Mouse (Mus musculus) megakaryocyte, adult 5-6 weeks (primary cell): ENCODE results near the gene Hmga1b. TPM values are rescaled to one million over a fixed set of nuclear protein-coding genes. Genes with fewer than 3 reads are reported as not detected.

ENCODE experiments used
- total RNA-seq, 2 experiments: library from RNA; stranded (forward) in 1 of 2; stranded (reverse) in 1 of 2; fragments of 153-499, 151-499 nt in 1 of 2; fragments of 221-1000, 200-1000 nt in 1 of 2; gene quantifications; 2 replicates each; pipeline versions ENCODE4 v1.2.3 to v1.2.4; 2015 to 2017

The Hmga1b gene
- total RNA-seq, 2 experiments from 2014 or later: 8.8 to 11.9 TPM

Other genes starting within 250 kb of the Hmga1b start
- not detected in 2 replicates for gene Gcgr, start 232.1 kb upstream of the Hmga1b start, total RNA-seq (2015)
- not detected in 2 replicates for gene Gcgr, start 232.1 kb upstream of the Hmga1b start, total RNA-seq (2017)
- gene Mcrip1, start 213.1 kb upstream of the Hmga1b start, total RNA-seq (2015): 79.7 and 83.0 TPM in 2 replicates
- gene Mcrip1, start 213.1 kb upstream of the Hmga1b start, total RNA-seq (2017): 18.3 and 30.5 TPM in 2 replicates
- not detected in 2 replicates for gene Ppp1r27, start 211.7 kb upstream of the Hmga1b start, total RNA-seq (2015)
- not detected in 2 replicates for gene Ppp1r27, start 211.7 kb upstream of the Hmga1b start, total RNA-seq (2017)
- gene P4hb, start 189.5 kb upstream of the Hmga1b start, total RNA-seq (2015): 301 and 325 TPM in 2 replicates
- 587 and 590 TPM in 2 replicates for gene P4hb, start 189.5 kb upstream of the Hmga1b start, total RNA-seq (2017)
- gene Arhgdia, start 181.2 kb upstream of the Hmga1b start, total RNA-seq (2015): 506 and 521 TPM in 2 replicates
- 226 and 275 TPM in 2 replicates for gene Arhgdia, start 181.2 kb upstream of the Hmga1b start, total RNA-seq (2017)
- gene Alyref, start 164.4 kb upstream of the Hmga1b start, total RNA-seq (2015): 143 and 149 TPM in 2 replicates
- 171 and 196 TPM in 2 replicates for gene Alyref, start 164.4 kb upstream of the Hmga1b start, total RNA-seq (2017)
- gene Anapc11, start 164.4 kb upstream of the Hmga1b start, total RNA-seq (2015): 79.9 and 90.6 TPM in 2 replicates
- gene Anapc11, start 164.4 kb upstream of the Hmga1b start, total RNA-seq (2017): 30.0 and 32.3 TPM in 2 replicates
- not detected in 2 replicates for gene Npb, start 154.3 kb upstream of the Hmga1b start, total RNA-seq (2015)
- gene Npb, start 154.3 kb upstream of the Hmga1b start, total RNA-seq (2017): not detected in 2 replicates
- gene Pcyt2, start 144.9 kb upstream of the Hmga1b start, total RNA-seq (2015): 11.8 and 13.3 TPM in 2 replicates
- 17.3 and 22.6 TPM in 2 replicates for gene Pcyt2, start 144.9 kb upstream of the Hmga1b start, total RNA-seq (2017)
- gene Sirt7, start 137.6 kb upstream of the Hmga1b start, total RNA-seq (2015): 51.4 and 53.6 TPM in 2 replicates
- 119 and 121 TPM in 2 replicates for gene Sirt7, start 137.6 kb upstream of the Hmga1b start, total RNA-seq (2017)
- 23.1 and 23.8 TPM in 2 replicates for gene Mafg, start 129.2 kb upstream of the Hmga1b start, total RNA-seq (2015)
- 58.7 and 68.0 TPM in 2 replicates for gene Mafg, start 129.2 kb upstream of the Hmga1b start, total RNA-seq (2017)
- gene Pycr1, start 119.0 kb upstream of the Hmga1b start, total RNA-seq (2015): 3.5 and 3.7 TPM in 2 replicates
- 2.9 TPM in 2 replicates for gene Pycr1, start 119.0 kb upstream of the Hmga1b start, total RNA-seq (2017)
- not detected in 2 replicates for gene Myadml2, start 114.6 kb upstream of the Hmga1b start, total RNA-seq (2015)
- gene Myadml2, start 114.6 kb upstream of the Hmga1b start, total RNA-seq (2017): not detected in 2 replicates
- gene Notum, start 101.6 kb upstream of the Hmga1b start, total RNA-seq (2015): not detected in 2 replicates
- gene Notum, start 101.6 kb upstream of the Hmga1b start, total RNA-seq (2017): not detected in 2 replicates
- gene Aspscr1, start 89.8 kb upstream of the Hmga1b start, total RNA-seq (2015): 57.9 and 63.1 TPM in 2 replicates
- gene Aspscr1, start 89.8 kb upstream of the Hmga1b start, total RNA-seq (2017): 59.5 and 70.2 TPM in 2 replicates
- gene Cenpx, start 49.1 kb upstream of the Hmga1b start, total RNA-seq (2015): 84.6 and 95.8 TPM in 2 replicates
- 67.0 and 71.5 TPM in 2 replicates for gene Cenpx, start 49.1 kb upstream of the Hmga1b start, total RNA-seq (2017)
- 6.3 and 7.2 TPM in 2 replicates for gene Lrrc45, start 48.9 kb upstream of the Hmga1b start, total RNA-seq (2015)
- 21.0 and 21.6 TPM in 2 replicates for gene Lrrc45, start 48.9 kb upstream of the Hmga1b start, total RNA-seq (2017)
- 0.25 and 0.83 TPM in 2 replicates for gene Rac3, start 41.3 kb upstream of the Hmga1b start, total RNA-seq (2015)
- 1.4 TPM in 1 of 2 replicates, not detected in the other for gene Rac3, start 41.3 kb upstream of the Hmga1b start, total RNA-seq (2017)
- 24.9 and 30.0 TPM in 2 replicates for gene Dcxr, start 35.5 kb upstream of the Hmga1b start, total RNA-seq (2015)
- 20.0 and 25.0 TPM in 2 replicates for gene Dcxr, start 35.5 kb upstream of the Hmga1b start, total RNA-seq (2017)
- 7.6 and 8.5 TPM in 2 replicates for gene Cbr2, start 30.7 kb upstream of the Hmga1b start, total RNA-seq (2015)
- 1.7 and 8.9 TPM in 2 replicates for gene Cbr2, start 30.7 kb upstream of the Hmga1b start, total RNA-seq (2017)
- gene Rfng, start 21.4 kb downstream of the Hmga1b start, total RNA-seq (2015): 10.4 and 14.5 TPM in 2 replicates
- 3.3 and 5.7 TPM in 2 replicates for gene Rfng, start 21.4 kb downstream of the Hmga1b start, total RNA-seq (2017)
- gene Gps1, start 21.5 kb downstream of the Hmga1b start, total RNA-seq (2015): 51.4 and 70.1 TPM in 2 replicates
- 52.1 and 56.3 TPM in 2 replicates for gene Gps1, start 21.5 kb downstream of the Hmga1b start, total RNA-seq (2017)
- gene Dus1l, start 33.6 kb downstream of the Hmga1b start, total RNA-seq (2015): 46.1 and 51.8 TPM in 2 replicates
- 24.0 and 31.1 TPM in 2 replicates for gene Dus1l, start 33.6 kb downstream of the Hmga1b start, total RNA-seq (2017)
- gene Fasn, start 61.8 kb downstream of the Hmga1b start, total RNA-seq (2015): 14.0 and 19.2 TPM in 2 replicates
- 10.5 and 13.3 TPM in 2 replicates for gene Fasn, start 61.8 kb downstream of the Hmga1b start, total RNA-seq (2017)
- 0.30 and 1.2 TPM in 2 replicates for gene Ccdc57, start 170.1 kb downstream of the Hmga1b start, total RNA-seq (2015)
- gene Ccdc57, start 170.1 kb downstream of the Hmga1b start, total RNA-seq (2017): 2.1 and 2.4 TPM in 2 replicates
- 21.4 and 24.6 TPM in 2 replicates for gene Slc16a3, start 185.7 kb downstream of the Hmga1b start, total RNA-seq (2015)
- gene Slc16a3, start 185.7 kb downstream of the Hmga1b start, total RNA-seq (2017): 35.2 and 40.7 TPM in 2 replicates
- gene Csnk1d, start 228.5 kb downstream of the Hmga1b start, total RNA-seq (2015): 56.0 and 64.8 TPM in 2 replicates
- gene Csnk1d, start 228.5 kb downstream of the Hmga1b start, total RNA-seq (2017): 67.8 and 69.7 TPM in 2 replicates